Mouse (Mus musculus) spleen, adult 2 months (tissue): Measurements from ENCODE around the gene Slc2a3. TPM values are rescaled to one million over a fixed set of nuclear protein-coding genes. Genes with fewer than 3 reads are reported as not detected.
A peak's percentile ranks its signal among the peaks of the same experiment; 100 is the strongest.

Experiments
- DNase-seq, 2 experiments: peaks; one replicate each; pipeline versions ENCODE4 v3.0.0 to v3.0.0-alpha.2; 2012 to 2021; ENCODE audit warnings: low spot score in 2 of 2, low read depth in 1 of 2
- H3K27ac ChIP-seq: fragments of 200-500 bp; 2 replicates; pipeline ENCODE4 v1.5.1; 2012; ENCODE audit warnings: low read length, inconsistent platforms; ENCODE audit not compliant: insufficient read depth
- H3K27me3 ChIP-seq: fragments of 200-500 bp; 2 replicates; pipeline ENCODE4 v1.6.1; 2012; ENCODE audit warnings: mild to moderate bottlenecking, moderate library complexity, low read length, inconsistent platforms; ENCODE audit not compliant: control insufficient read depth, insufficient read depth
- H3K36me3 ChIP-seq: fragments of 200-500 bp; 2 replicates; pipeline ENCODE4 v1.6.1; 2012; ENCODE audit warnings: mild to moderate bottlenecking, low read length, inconsistent platforms; ENCODE audit not compliant: control insufficient read depth, insufficient read depth
- H3K4me1 ChIP-seq: fragments of 200-500 bp; 2 replicates; pipeline ENCODE4 v1.6.1; 2011; ENCODE audit warnings: inconsistent platforms; ENCODE audit not compliant: control insufficient read depth, insufficient read depth, insufficient read length
- H3K4me3 ChIP-seq: fragments of 200-500 bp; 2 replicates; pipeline ENCODE4 v1.5.1; 2011; ENCODE audit warnings: mild to moderate bottlenecking, inconsistent platforms; ENCODE audit not compliant: insufficient read depth, insufficient read length; ENCODE audit errors: extremely low read depth
- CTCF ChIP-seq: fragments of 200-500 bp; IDR thresholded peaks from 2 replicates; pipeline ENCODE4 v1.5.1; 2011; ENCODE audit warnings: mild to moderate bottlenecking, inconsistent platforms; ENCODE audit not compliant: insufficient read depth, insufficient read length, insufficient replicate concordance; ENCODE audit errors: extremely low read depth
- POLR2A ChIP-seq: fragments of 200-500 bp; IDR thresholded peaks from 2 replicates; pipeline ENCODE4 v1.6.1; 2011; ENCODE audit warnings: low read depth, low read length, inconsistent platforms
- WGBS: fragments of 180-500 bp; shearing (Covaris S2); methylation state at CpG from one replicate; pipeline ENCODE4 v1.1.7; 2018; 5-methylcytosine and 5-hydroxymethylcytosine counted together
- polyA plus RNA-seq: library from polyadenylated mRNA; depleted of rRNA; stranded (reverse); fragments of >200 nt; gene quantifications from 2 replicates; pipeline ENCODE4 v1.2.3, GENCODE M21; 2012

Slc2a3 gene
- polyA plus RNA-seq, 1 experiment, result 17.8 TPM

GRCm38 (mm10) chr6:122819306-122820070 is 18.0 kb upstream of the Slc2a3 start, which contains the start of gene Foxj2:
Foxj2 (plus strand) TSS chr6:122819914.
- 4% methylated on average over 55 of the region's 61 CpGs for WGBS
- TF ChIP-seq POLR2A (no peak), CTCF (no peak)

GRCm38 (mm10) chr6:122813640-122814039 is 12.2 kb upstream of the Slc2a3 start:
- H3K4me1 ChIP-seq, result peaks cover 7% of the 10 kb centered on the region; the same call in 1 of the 2 replicates
- TF ChIP-seq POLR2A, result no peak
- TF ChIP-seq CTCF, result no peak
- DNase-seq, result no peak
- no peak overlapping the region for H3K27ac ChIP-seq
- WGBS, result 95% methylated on average over 4 of the region's 4 CpGs
- no peaks in the 10 kb centered on the region for H3K27me3 ChIP-seq
- no peaks in the 10 kb centered on the region for H3K36me3 ChIP-seq
- H3K4me3 ChIP-seq, result no peak overlapping the region

More at GRCm38 (mm10) chr6:122819306-122820070, 18.0 kb upstream of the Slc2a3 start, which contains the start of gene Foxj2:
- peak within 1 kb of the TSS; percentile 92 for H3K4me3 ChIP-seq
- H3K27ac ChIP-seq, result peak within 1 kb of the TSS; percentile 82
- peak in 1 of 2 experiments; percentile 66 for DNase-seq
- no peaks in the 10 kb centered on the region for H3K27me3 ChIP-seq
- no peaks in the 10 kb centered on the region for H3K36me3 ChIP-seq
- peaks cover 10% of the 10 kb centered on the region; the same call in 1 of the 2 replicates for H3K4me1 ChIP-seq

- H3K27me3 ChIP-seq, result no peaks in the 10 kb centered on the region
- no peak overlapping the region for H3K27ac ChIP-seq
- peaks cover 7% of the 10 kb centered on the region; the same call in 1 of the 2 replicates for H3K4me1 ChIP-seq
- 91% methylated on average over 4 of the region's 4 CpGs for WGBS
- no peak overlapping the region for H3K4me3 ChIP-seq
- TF ChIP-seq CTCF (no peak), POLR2A (no peak)
- no peaks in the 10 kb centered on the region for H3K36me3 ChIP-seq
- DNase-seq, result no peak
Measured at GRCm38 (mm10) chr6:122812716-122813115, 11.3 kb upstream of the Slc2a3 start.

GRCm38 (mm10) chr6:122811771-122812600 is 10.5 kb upstream of the Slc2a3 start:
- 40% methylated on average over 16 of the region's 16 CpGs for WGBS
- H3K4me3 ChIP-seq, result peak overlapping the region; percentile 5; the same call in 1 of the 2 replicates
- peak overlapping the region; percentile 100 for H3K27ac ChIP-seq
- H3K4me1 ChIP-seq, result peaks cover 7% of the 10 kb centered on the region; the same call in 1 of the 2 replicates
- H3K27me3 ChIP-seq, result no peaks in the 10 kb centered on the region
- DNase-seq, result peak; percentile 39 to 69
- no peak for TF ChIP-seq CTCF
- TF ChIP-seq POLR2A, result no peak
- no peaks in the 10 kb centered on the region for H3K36me3 ChIP-seq

GRCm38 (mm10) chr6:122811280-122811652 is 9.8 kb upstream of the Slc2a3 start:
- 1% methylated on average over 38 of the region's 38 CpGs for WGBS
- Histone ChIP-seq H3K4me1 (peaks cover 7% of the 10 kb centered on the region; the same call in 1 of the 2 replicates), H3K27me3 (no peaks in the 10 kb centered on the region), H3K4me3 (peak overlapping the region; percentile 77), H3K27ac (peak overlapping the region; percentile 100), H3K36me3 (no peaks in the 10 kb centered on the region)
- TF ChIP-seq POLR2A (peak; percentile 27), CTCF (no peak)
- DNase-seq, result peak; percentile 87 to 95

- H3K4me1 ChIP-seq, result peaks cover 7% of the 10 kb centered on the region; the same call in 1 of the 2 replicates
- TF ChIP-seq CTCF, result no peak
- peak; percentile 64 for TF ChIP-seq POLR2A
- no peaks in the 10 kb centered on the region for H3K36me3 ChIP-seq
- DNase-seq, result peak; percentile 97 to 99
- no peaks in the 10 kb centered on the region for H3K27me3 ChIP-seq
- H3K27ac ChIP-seq, result peak overlapping the region; percentile 100
- under 1% methylated on average over 30 of the region's 30 CpGs for WGBS
- peak overlapping the region; percentile 77 for H3K4me3 ChIP-seq
Measured at GRCm38 (mm10) chr6:122810615-122811279, 9.3 kb upstream of the Slc2a3 start.
